Mouse (Mus musculus) 3134 (cell line): ENCODE measurements around the gene Pla2g15.

Experiments
- DNase-seq: peaks from one replicate; pipeline ENCODE4 v3.0.0-alpha.2; 2011; ENCODE audit warnings: low spot score; ENCODE audit not compliant: insufficient read length; ENCODE audit errors: extremely low read depth

The Pla2g15 gene

DNA sequence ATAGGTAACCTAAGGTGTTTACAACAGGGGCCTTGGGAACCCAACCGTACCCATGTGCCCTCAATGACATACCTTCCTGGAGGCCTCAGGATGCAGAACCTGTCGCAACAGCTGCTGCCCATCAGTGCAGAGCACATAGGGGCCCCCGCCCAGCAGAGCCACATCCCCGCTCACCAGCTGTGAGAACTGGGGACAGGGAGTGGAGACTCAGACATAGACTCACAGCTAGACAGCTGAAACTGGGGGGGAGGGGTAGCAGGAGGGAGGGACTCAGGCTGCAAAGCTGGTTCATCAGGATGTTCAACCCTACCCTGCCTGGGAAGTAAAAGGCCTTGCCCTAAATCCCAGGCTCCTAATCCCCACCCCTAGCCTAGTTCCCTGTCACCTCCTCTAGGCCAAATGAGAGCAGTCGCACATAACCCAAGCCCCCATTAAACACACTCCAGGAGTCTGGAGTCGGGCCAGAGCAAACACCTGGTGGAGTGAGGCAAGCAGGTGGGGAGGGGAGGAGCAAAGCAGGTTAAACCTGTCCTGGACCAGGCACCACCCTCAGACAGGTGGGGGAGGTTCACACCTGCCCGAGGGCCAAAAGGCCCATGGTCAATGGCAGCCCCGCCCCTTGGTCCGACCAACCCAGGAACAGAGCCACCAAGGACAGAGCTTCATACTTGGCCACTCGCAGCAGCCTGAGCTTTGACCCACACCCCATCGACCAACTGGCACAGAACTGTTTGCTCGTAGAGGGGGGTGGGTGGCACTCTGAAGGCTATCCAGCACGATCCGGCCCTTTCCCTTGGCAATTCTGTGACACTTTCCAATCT lies 15.2 kb upstream of the Pla2g15 start:
- no peak for DNase-seq

DNA sequence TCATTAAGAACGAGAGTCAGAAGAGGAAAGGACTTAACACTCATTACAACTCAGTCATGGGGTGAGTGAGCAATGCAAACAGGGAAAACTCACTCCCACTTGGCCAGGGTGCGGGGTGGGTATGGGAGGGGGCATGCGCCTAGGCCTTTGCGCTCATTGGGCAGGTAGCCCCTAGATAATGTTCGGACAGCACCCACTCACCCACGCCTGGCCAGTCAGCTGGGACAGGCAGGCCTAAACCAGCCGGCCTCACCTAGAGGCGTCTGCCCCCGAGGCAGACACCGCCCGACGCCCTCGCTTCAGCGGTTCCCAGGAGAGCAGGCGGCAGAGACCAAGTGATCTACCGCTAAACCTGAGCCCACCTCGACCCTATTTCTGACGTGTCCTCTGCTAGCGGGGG lies 14.5 kb upstream of the Pla2g15 start:
- no peak for DNase-seq

DNA sequence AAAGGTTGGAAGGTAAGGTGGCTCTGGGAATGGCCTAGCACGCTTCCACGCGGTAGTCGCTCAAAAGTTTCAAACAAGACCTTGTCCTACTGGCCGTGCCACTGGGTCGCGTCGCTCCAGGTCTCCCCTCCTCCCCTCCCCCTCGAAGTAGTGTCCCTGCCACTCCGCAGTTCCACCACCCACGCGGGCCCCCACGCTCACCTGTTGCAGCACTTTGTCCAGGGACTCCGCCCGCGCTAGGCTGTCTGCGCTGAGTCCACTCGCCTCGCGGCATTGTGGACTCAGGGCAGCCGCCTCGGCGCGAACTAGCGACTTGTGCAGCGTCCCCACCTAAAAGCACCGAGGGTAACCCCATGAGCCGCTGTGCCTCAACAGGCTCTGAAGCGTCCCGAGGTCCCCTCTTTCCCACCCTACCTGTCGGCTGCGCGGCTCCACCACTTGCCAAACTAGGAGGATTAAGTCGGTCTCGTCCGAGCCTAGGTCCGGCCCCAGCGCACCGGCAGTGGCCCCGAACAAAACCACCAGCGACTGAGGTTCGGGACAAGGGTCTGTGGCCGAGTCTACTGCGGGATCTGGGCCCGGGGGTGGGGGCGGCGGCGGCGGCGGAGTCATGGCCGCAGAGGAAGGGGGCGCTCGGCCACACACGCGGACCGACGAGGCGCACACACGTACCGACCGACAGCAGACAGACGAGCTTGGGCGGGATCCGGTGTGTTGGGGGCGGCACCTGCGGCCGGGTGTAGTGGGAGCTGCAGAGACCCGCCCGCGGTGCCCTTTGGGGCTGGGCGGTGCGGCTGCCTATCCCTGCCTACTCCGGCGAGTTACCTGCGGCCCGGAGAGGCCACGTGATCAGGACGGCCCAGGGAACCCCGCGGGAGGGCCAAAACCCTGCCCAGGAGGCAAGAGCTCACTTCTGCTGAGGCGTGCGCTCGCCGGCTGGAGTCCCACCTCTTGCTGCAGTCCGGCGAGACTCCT lies 13.8 kb upstream of the Pla2g15 start, which contains the start of gene Esrp2:
TSS of gene Esrp2 (minus strand) at position 819 of the 975 bp plus-strand sequence.
- DNase-seq: no peak

DNA sequence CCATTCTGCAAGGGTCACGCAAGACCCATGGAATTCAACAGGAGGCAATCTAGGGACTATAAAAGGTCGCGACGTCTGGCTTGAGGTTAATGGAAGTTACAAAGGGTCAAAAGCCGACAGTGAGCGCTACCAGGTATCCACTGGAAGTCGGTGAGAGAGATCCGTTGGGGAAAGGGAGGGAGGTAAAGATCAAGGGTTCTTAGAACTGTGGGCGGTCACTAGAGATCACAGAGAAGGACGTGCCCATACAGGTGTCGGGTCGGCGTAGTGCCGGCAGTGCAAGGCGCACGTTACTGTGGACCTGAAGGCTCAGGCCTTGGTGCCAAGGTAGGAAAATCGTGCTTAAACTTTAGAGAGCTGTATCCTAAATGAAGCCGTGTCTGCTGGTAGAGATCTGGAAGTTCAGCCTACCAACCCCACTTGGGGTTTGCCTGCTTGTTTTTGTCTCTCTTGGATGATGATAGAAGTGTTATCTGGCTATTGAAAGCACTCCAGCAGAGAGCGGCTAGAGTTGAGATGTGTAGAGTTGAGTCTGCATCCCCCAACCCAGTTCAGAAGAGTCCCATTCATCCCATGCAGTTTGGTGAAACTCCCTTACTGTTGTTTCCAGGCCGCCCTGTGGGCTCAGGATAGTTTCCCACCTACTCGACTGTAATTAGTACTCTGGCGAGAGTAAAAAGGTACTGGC lies 12.8 kb upstream of the Pla2g15 start:
- no peak for DNase-seq

DNA sequence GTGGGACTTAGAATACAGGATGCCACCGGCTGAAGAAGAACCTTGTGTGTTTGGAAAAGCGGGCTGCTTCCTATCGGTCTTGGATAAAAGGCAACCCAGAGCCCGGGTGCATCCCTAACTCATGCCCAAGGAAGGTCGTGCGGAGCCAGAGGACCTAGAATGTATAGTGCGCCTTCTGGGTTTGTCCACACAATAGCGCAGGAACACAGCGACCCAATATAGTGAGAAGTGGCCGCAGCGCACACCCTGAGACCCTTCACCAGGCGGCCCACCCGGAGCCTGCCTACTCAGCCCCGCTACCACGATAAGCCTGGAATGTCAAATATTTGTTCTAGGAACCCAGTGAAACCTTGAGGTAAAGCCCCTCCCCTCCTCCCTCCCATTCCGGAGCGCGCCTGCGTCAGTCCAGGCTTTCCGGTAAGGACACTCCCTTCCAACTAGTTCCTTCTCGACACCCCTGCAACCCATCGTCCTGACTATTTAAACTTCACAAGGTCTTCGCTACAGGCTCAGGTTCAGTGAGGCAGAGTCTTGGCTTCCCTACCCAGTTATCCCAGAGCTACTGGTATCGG lies 12.2 kb upstream of the Pla2g15 start:
- peak; percentile 41 for DNase-seq

DNA sequence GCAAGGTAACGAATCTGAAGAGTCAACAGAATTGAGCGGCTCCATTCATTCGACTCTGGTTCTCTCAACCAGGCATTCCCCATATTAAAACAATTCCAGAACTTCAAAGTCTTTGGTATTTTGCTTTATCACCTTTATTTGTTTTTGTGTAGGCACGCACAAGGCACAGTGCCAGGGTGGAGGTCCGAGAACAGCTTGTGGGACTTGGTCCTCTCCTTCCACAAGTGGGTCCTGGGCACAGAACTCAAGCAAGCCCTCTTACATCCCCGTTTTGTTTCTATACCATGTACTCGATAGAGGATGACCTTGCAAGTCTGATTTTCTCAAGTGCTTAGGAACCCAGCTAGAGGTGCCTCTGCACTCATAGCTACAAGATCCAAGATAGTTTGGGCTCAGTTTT lies 11.6 kb upstream of the Pla2g15 start:
- DNase-seq: no peak

DNA sequence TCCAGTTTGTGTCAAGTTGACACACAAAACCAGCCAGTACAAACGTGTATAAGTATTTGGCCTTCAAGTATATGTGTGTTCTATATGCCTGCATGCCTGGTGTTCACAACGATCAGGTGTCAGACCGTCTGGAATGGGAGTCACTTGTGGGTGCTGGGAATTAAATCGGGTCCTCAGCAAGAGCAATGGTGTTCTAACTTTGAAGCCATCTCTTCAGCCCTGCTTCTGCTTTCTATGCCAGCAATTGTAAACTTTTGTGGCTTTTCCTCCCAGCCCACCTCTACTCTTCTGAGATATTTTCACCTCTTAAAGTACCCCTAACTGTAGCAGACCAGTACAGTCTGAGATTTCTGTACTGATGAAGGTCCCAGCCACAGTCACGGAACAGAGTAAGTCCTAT lies 10.0 kb upstream of the Pla2g15 start:
- no peak for DNase-seq

DNA sequence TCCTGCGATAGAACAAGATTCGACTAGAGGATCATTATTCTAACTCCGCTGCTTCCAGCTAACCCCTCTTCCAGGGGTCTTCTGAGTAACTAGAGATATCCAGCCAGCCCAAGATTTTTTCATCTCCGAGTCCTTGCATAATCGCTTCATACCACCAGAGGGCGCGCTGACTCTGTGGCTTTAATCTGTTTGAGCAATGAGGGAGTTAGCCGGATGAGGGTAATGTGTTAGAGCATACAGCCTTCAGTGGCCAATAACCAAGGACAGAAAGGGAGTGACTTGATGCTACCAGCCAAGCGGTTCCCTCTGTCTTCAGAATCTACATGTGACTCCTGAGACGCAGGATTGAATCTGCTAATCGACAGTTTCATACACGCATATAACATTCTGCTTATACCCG lies 9.4 kb upstream of the Pla2g15 start:
- peak; percentile 52 for DNase-seq

DNA sequence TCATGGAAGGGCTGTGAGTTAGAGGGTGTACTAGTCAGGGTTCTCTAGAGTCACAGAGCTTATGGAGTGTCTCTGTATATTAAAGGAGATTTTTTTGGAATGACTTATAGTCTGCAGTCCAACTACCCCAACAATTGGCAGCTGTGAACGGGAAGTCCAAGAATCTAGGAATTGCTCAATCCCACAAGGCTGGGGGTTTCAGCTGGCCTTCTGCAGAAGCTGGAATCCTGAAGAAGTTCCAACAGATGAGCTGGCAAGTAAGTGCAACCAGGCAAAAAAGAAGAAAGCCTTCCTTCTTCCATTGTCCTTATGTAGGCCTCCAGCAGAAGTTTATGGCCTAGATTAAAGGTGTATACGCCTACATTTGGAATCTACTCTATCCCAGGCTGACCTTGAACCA lies 4.9 kb upstream of the Pla2g15 start:
- peak; percentile 62 for DNase-seq

DNA sequence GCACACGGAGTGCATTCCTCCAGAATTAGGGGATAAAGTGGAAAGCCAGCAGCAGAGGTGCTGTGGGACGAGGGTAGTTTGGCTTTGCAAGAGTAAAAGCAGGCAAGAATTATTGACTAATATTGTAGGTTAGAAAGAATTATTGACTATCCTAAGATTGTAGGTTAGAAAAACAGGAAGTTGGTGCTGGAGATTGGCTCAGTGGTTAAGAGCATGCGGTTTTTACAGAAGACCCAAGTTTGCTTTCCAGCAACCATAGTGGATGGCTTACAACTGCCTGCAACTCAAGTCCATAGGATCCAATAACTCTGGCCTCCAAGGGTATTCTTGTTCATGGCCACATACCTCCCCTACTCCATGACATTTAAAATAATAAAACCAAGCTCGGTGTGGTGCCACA lies 4.2 kb upstream of the Pla2g15 start:
- DNase-seq: no peak

DNA sequence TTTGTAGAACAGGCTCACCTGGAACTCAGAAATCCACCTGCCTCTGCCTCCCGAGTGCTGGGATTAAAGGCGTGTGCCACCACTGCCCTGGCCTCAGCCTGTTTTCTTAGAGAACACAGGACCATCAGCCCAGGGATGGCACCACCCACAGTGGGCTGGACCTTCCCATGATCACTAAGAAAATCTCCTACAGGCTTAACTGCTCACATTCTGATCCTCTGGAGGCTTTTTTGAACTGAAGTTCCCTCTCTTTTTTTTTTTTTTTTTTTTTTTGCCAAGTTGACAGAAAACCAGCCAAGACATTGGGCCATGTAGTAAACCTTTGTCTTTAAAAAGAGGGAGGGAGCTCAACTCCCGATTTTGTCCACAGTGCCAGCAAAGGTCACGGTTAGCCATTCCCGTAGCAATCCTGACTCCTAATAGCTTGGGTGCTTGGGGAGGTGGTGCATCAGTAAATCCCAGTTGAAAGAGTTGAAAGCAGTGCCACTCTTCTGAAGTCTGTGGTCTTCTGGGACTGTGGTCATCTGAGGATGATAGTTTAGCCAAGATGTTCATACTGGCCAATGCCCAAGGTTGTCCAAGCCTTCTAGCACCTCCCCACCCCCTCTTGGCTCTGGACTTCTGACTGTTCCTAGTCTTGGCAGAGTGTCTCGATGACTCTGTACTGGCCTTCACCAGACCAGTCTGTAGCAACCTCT lies 2.2 kb upstream of the Pla2g15 start:
- DNase-seq: peak; percentile 78

DNA sequence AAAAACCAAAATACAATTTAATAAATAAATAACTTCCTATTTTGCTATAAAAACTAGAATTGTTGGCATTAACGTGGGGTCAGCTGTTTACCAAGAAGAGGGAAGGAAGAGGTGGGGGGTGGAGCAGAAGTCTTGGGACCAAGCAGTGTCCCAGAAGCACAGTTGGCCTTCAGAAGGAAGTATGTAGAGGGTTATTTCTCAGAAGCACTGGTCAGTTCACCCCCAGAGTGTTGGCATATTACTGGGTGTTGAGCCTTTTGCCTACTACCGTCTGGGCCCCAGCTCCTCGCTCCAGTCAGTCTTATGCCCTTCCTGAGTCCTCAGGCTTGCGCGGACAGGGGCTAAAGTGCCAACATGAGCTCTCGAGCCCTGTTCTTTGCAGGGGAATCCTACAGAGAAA lies 1.2 kb upstream of the Pla2g15 start:
- no peak for DNase-seq

DNA sequence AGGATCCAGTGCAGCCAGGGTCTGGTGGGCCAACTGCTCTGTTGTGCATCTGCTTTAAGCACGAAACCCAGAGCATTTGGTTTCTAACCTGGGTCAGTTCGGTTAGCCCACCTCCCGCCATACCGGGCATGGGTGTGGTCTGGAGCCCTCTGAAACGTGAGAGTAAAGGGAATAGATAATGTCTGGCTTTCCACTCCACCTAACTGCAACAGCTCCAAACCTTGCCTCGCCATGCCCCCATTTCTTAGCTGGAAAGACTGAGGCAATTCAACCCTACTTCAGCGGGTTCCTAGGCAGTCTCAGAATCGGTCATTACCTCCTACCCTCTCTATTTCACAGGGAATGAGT lies 428 bp downstream of the Pla2g15 start:
- no peak for DNase-seq

DNA sequence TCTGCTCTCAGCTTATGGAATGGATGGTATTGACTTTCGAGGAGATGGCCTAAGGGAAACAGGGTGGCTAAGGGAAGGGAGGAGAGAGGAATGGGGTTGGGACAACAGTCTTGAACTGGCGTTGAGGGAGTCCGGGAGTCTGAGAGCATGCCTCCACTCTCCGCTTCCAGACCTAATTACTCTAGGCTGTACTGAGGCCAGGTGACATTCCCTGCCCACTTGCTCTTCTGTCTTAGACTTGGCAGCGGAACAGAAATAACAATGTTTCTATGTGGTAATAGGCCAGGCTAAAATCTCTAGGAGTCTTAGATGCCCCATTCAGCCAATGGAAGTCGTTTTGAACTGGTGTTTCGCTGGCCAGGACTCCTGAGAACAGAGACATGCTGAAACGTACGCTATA lies 842 bp downstream of the Pla2g15 start:
- DNase-seq: no peak

DNA sequence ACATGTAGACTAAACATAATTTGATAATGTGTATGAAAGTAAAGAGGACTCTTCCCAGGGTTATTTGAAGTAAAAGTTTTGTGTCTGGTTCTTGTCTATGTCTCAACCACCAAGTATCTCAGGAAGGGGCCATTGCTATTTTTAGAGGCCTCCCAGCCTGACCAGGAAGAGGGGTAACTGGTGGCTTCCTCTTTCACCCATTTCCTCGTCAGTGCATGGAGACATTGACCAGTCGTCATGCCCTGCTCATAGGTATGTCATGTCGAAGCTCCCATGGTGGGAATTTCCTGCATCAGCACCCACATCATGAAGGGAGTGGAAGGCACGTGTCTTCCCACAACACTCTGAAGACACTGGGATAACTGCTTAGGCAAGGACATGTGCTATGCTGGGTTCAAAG lies 2.7 kb downstream of the Pla2g15 start:
- no peak for DNase-seq

DNA sequence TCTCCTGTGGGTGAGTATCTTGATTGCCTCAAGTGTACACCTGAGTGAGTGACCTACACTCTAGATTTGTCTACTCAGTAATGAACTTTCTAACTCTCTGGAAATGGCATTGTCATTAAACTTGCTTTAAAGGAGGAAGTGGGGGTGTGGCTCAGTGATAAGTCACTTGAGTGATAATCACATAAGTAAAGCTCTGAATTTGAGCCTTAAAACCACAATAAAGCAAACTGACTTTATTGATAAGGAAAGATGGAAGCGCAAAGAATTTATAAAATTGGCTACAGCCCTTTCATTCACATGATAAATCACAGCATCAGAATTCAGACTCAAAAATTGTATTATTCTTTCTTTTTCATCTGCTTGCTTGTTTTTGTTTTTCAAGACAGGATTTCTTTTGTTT lies 7.2 kb downstream of the Pla2g15 start:
- DNase-seq: no peak

DNA sequence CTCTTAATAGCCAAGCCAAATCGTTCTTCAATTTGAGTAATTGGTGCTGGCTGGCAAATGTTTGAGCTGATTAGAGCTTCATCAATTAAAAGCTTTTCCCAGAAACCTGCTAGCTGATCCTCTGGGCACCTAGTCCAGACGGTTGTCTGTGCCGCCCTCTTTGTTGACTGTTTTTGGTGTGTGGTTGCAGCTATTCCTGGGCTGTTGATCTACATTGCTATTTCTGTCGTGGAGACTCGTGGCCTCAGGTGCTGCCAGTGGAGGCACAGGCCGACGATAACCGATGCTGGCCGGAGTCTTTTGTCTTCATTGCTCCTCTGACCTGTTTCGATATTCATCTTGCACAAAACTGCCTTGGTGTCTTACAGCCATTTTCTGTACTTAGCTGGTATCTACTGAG lies 8.2 kb downstream of the Pla2g15 start:
- DNase-seq: no peak

DNA sequence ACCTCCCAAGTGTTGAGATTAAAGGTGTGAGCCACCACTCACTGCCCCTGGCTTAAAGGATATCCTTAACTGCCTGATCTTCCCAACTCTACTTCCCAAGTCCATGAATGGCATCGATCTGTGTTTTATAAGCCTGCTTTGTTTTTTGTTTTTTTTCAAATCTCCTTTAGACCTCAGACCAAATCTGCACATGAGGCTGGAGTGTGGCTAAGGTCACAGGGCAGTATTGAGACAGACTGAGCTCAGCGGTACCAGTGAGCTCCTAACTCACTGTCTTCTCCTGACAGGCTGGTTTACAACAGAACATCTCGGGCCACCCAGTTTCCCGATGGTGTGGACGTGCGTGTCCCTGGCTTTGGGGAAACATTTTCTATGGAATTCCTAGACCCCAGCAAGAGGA lies 9.7 kb downstream of the Pla2g15 start:
- DNase-seq: no peak

DNA sequence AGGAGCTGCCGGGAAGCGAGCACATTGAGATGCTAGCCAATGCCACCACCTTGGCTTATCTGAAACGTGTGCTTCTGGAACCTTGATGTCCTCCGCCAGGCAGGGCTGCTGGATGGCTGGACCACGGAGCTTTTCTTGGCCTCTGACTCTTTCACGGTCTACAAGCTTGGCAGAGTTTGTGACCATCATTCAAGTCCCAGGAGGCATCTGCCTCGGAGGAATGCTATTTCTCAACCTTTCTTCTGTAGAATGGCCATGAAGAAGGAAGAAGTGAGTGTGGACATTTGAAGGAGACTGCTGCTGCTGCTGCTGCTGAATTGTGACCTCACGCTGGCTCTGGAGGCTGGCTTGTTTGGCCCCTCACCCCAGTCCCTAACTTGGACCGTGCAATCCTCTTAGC lies 13.1 kb downstream of the Pla2g15 start:
- DNase-seq: no peak

DNA sequence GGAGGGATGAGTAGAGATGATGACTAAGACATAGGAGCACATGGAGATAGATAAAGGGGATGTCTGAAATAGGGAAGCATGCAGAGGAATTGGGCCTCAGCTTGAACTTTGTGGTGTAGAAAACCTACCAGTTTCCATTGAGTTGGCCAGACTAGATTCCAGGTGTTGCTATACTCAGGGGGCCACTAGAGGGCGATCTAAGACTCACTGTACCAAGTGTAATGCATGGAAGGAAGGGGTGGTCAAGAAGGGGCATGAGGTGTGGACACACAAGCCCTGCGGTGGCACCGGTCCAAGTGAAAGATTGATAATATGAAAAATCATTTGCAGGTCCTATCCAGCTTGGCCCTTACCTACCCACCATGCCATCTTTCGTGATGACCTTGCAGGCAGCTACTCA lies 15.3 kb downstream of the Pla2g15 start:
- DNase-seq: no peak
